Mouse (Mus musculus) naive thymus-derived CD4-positive, alpha-beta T cell, adult 2 months (primary cell): ENCODE results near the gene Alox12b.

Experiments used
- DNase-seq: peaks from one replicate; pipeline ENCODE4 v3.0.0-alpha.2; 2011; ENCODE audit warnings: low read depth

Gene Alox12b

GRCm38 (mm10) chr11:69123693-69124497 is 32.9 kb upstream of the Alox12b start:
- peak; percentile 89 for DNase-seq

- DNase-seq, result peak; percentile 91
Measured at GRCm38 (mm10) chr11:69124498-69124847, 32.3 kb upstream of the Alox12b start.

- peak; percentile 95 for DNase-seq
Measured at GRCm38 (mm10) chr11:69125041-69125851, 31.5 kb upstream of the Alox12b start.

GRCm38 (mm10) chr11:69125852-69125918 is 31.1 kb upstream of the Alox12b start, which contains the start of gene Aloxe3:
Gene Aloxe3, plus strand, starts transcription at chr11:69125896.
- DNase-seq, result no peak

- peak; percentile 52 for DNase-seq
Measured at GRCm38 (mm10) chr11:69125919-69126705, 30.7 kb upstream of the Alox12b start.

- no peak for DNase-seq
Measured at GRCm38 (mm10) chr11:69126706-69127095, 30.1 kb upstream of the Alox12b start.

GRCm38 (mm10) chr11:69128426-69129122 is 28.2 kb upstream of the Alox12b start:
- DNase-seq, result no peak

GRCm38 (mm10) chr11:69133566-69133922 is 23.2 kb upstream of the Alox12b start:
- DNase-seq, result no peak

GRCm38 (mm10) chr11:69133923-69134621 is 22.7 kb upstream of the Alox12b start:
- peak; percentile 59 for DNase-seq

- no peak for DNase-seq
Measured at GRCm38 (mm10) chr11:69134622-69134968, 22.2 kb upstream of the Alox12b start.

GRCm38 (mm10) chr11:69135361-69135760 is 21.4 kb upstream of the Alox12b start:
- DNase-seq, result no peak

GRCm38 (mm10) chr11:69147546-69147945 is 9.2 kb upstream of the Alox12b start:
- no peak for DNase-seq

- no peak for DNase-seq
Measured at GRCm38 (mm10) chr11:69148451-69148960, 8.3 kb upstream of the Alox12b start.

GRCm38 (mm10) chr11:69149728-69150127 is 7.1 kb upstream of the Alox12b start:
- no peak for DNase-seq

- peak; percentile 76 for DNase-seq
Measured at GRCm38 (mm10) chr11:69150444-69150843, 6.3 kb upstream of the Alox12b start.

GRCm38 (mm10) chr11:69151004-69151403 is 5.8 kb upstream of the Alox12b start:
- DNase-seq, result no peak

- DNase-seq, result no peak
Measured at GRCm38 (mm10) chr11:69153831-69154230, 3.0 kb upstream of the Alox12b start.

- DNase-seq, result no peak
Measured at GRCm38 (mm10) chr11:69155351-69155750, 1.4 kb upstream of the Alox12b start.

GRCm38 (mm10) chr11:69169313-69169712 is 12.5 kb downstream of the Alox12b start:
- no peak for DNase-seq

GRCm38 (mm10) chr11:69171626-69172025 is 14.8 kb downstream of the Alox12b start:
- peak; percentile 44 for DNase-seq

GRCm38 (mm10) chr11:69172606-69173005 is 15.8 kb downstream of the Alox12b start:
- DNase-seq, result no peak

GRCm38 (mm10) chr11:69174722-69175121 is 17.9 kb downstream of the Alox12b start:
- no peak for DNase-seq
